Mouse (Mus musculus) hindbrain, postnatal 0 days (tissue): Measurements from ENCODE around the gene Mybbp1a. TPM values are rescaled to one million over a fixed set of nuclear protein-coding genes. Genes with fewer than 3 reads are reported as not detected.

Source experiments
- ATAC-seq: fragments of 200-750 bp; cut with Nextera tagmentation; 2 replicates; pipeline ENCODE4 v1.8.0; 2017; ENCODE audit warnings: mild to moderate bottlenecking, moderate TSS enrichment, moderate library complexity
- DNase-seq: peaks from one replicate; pipeline ENCODE4 v3.0.0-alpha.2; 2015; ENCODE audit warnings: low spot score
- H3K27ac ChIP-seq: fragments of 300-500 bp; sonication (generic); 2 replicates; pipeline ENCODE4 v1.5.1; 2014; ENCODE audit warnings: mild to moderate bottlenecking
- H3K27me3 ChIP-seq: fragments of 300-500 bp; sonication (generic); 2 replicates; pipeline ENCODE4 v1.6.1; 2014; ENCODE audit warnings: low read length, mixed read lengths; ENCODE audit not compliant: insufficient read depth
- H3K36me3 ChIP-seq: fragments of 300-500 bp; sonication (generic); 2 replicates; pipeline ENCODE4 v1.6.1; 2014; ENCODE audit warnings: low read length, mixed read lengths; ENCODE audit not compliant: insufficient read depth
- H3K4me1 ChIP-seq: fragments of 300-500 bp; sonication (generic); 2 replicates; pipeline ENCODE4 v1.6.1; 2014; ENCODE audit warnings: antibody characterized with exemption, low read length, mixed read lengths; ENCODE audit not compliant: insufficient read depth
- H3K4me2 ChIP-seq: fragments of 300-500 bp; sonication (generic); 2 replicates; pipeline ENCODE4 v1.6.1; 2014; ENCODE audit warnings: low read depth, mild to moderate bottlenecking, low read length, moderate library complexity, mixed read lengths
- H3K4me3 ChIP-seq: fragments of 300-500 bp; sonication (generic); 2 replicates; pipeline ENCODE4 v1.5.1; 2014; ENCODE audit warnings: low read length
- H3K9ac ChIP-seq: fragments of 300-500 bp; sonication (generic); replicated peaks from 2 replicates; pipeline ENCODE4 v1.6.1; 2014; ENCODE audit warnings: mild to moderate bottlenecking, low read length, moderate library complexity, mixed read lengths
- H3K9me3 ChIP-seq: fragments of 300-500 bp; sonication (generic); 2 replicates; pipeline ENCODE4 v1.6.1; 2016; ENCODE audit warnings: low read length, mixed read lengths
- CTCF ChIP-seq: IDR thresholded peaks from 2 replicates; pipeline ENCODE4 v1.5.1; 2016; ENCODE audit warnings: antibody characterized with exemption, control low read depth, low read depth
- WGBS: fragments of 180-500 bp; shearing (Covaris S2); extraction: QIAGEN DNeasy Blood & Tissue Kit; methylation state at CpG from one replicate; pipeline ENCODE4 v1.1.7; 2014; 5-methylcytosine and 5-hydroxymethylcytosine counted together
- polyA plus RNA-seq: library from polyadenylated mRNA; unstranded; fragments of >200 nt; fragmentation: Nextera tagmentation; extraction: Ambion mirVana; gene quantifications from 2 replicates; pipeline ENCODE4 v1.2.1, GENCODE M21; 2015
- total RNA-seq: library from RNA; depleted of rRNA; stranded (reverse); fragments of >200 nt; gene quantifications from 2 replicates; pipeline ENCODE4 v1.2.3, GENCODE M21; 2014

Mybbp1a gene
- total and polyA plus RNA-seq, 2 experiments from 2014 or later = 28.0 to 68.7 TPM

DNA sequence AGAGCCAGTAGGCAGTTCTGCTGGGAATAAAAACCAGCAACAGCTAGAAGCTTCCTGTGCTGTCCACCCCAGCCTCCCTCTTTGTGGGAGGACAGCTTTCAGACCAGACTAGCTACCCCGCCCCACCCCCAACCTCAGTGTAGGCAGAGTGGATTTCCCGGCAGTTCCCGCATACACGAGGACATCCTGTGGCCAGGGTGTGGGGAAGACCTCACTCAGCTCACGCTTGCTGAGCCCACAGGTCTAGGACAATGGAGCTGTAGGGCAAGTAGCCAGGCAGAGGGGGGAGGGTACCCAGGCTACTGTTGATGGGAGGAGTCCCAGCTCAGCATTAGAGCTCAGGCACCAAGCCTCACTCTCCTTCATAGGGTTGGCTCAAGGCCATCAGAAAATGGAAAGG is 28.1 kb downstream of the Mybbp1a start:
- ATAC-seq (peak; percentile 55), DNase-seq (peak; percentile 49)
- Histone ChIP-seq H3K27ac (peak overlapping the region; percentile 42), H3K9me3 (no peaks in the 10 kb centered on the region), H3K27me3 (no peaks in the 10 kb centered on the region), H3K4me3 (no peak overlapping the region), H3K36me3 (no peaks in the 10 kb centered on the region), H3K9ac (no peak overlapping the region), H3K4me2 (no peak overlapping the region), H3K4me1 (peaks cover 12% of the 10 kb centered on the region)
- no peak for TF ChIP-seq CTCF
- 27% methylated on average over 5 of the region's 5 CpGs for WGBS

- Histone ChIP-seq H3K9ac (no peak overlapping the region), H3K4me3 (no peak overlapping the region), H3K9me3 (no peaks in the 10 kb centered on the region), H3K36me3 (no peaks in the 10 kb centered on the region), H3K4me2 (no peak overlapping the region), H3K27ac (no peak overlapping the region), H3K4me1 (peaks cover 12% of the 10 kb centered on the region), H3K27me3 (no peaks in the 10 kb centered on the region)
- no peak for DNase-seq
- TF ChIP-seq CTCF = no peak
- 73% methylated on average over 4 of the region's 4 CpGs for WGBS
- no peak for ATAC-seq
Measured at GRCm38 (mm10) chr11:72470004-72470403, 28.8 kb downstream of the Mybbp1a start.

- Histone ChIP-seq H3K9me3 (no peaks in the 10 kb centered on the region), H3K36me3 (no peaks in the 10 kb centered on the region), H3K4me2 (no peak overlapping the region), H3K9ac (no peak overlapping the region), H3K4me3 (no peak overlapping the region), H3K27me3 (no peaks in the 10 kb centered on the region), H3K27ac (no peak overlapping the region), H3K4me1 (peaks cover 10% of the 10 kb centered on the region)
- ATAC-seq = no peak
- peak; percentile 44 for DNase-seq
- 47% methylated on average over 6 of the region's 6 CpGs for WGBS
- TF ChIP-seq CTCF = no peak
Measured at GRCm38 (mm10) chr11:72471381-72471780, 30.2 kb downstream of the Mybbp1a start.

DNA sequence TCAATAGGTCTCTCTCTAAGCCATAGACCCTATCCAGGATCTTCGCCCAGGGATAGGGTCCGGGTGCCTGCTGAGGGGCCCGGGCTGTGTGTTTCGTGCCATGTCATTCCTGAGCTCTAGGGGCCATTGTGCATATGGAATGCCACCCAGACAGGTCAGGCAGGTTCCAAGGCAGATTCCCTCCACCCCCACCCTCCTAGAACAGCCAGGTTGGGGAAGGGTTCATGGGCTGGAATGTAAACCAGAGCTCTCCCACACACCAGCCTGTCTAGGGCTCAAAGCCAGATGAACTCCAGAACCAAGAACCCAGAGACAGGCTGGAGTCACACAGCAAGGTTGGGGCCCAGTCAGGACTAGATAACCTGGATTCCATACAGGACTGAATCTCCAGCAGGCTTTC is 32.4 kb downstream of the Mybbp1a start:
- Histone ChIP-seq H3K27ac (no peak overlapping the region), H3K36me3 (no peaks in the 10 kb centered on the region), H3K9ac (no peak overlapping the region), H3K4me1 (peaks cover 5% of the 10 kb centered on the region; the same call in 1 of the 2 replicates), H3K4me2 (no peak overlapping the region), H3K4me3 (no peak overlapping the region), H3K9me3 (no peaks in the 10 kb centered on the region), H3K27me3 (no peaks in the 10 kb centered on the region)
- ATAC-seq (no peak), DNase-seq (no peak)
- no peak for TF ChIP-seq CTCF
- WGBS = 90% methylated on average over 4 of the region's 4 CpGs

DNA sequence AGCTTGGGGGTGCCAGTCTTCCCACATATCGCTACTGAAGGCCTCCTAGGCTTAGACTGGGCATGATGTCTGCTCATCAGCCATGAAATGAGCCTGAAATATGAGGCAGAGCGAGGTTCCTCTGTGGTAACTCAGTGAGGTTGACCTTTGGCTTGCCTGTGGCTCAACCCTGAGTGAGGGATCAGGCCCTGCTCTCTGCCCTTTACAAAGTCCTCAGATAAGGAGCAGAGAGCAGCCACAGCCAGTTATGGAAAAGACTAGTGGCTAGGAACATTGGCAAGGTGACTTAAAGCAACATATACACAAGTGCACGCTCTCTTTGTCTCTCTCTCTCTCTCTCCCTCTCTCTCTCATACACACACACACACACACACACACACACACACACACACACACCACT is 33.8 kb downstream of the Mybbp1a start:
- no peak overlapping the region for H3K27ac ChIP-seq
- ATAC-seq = no peak

DNA sequence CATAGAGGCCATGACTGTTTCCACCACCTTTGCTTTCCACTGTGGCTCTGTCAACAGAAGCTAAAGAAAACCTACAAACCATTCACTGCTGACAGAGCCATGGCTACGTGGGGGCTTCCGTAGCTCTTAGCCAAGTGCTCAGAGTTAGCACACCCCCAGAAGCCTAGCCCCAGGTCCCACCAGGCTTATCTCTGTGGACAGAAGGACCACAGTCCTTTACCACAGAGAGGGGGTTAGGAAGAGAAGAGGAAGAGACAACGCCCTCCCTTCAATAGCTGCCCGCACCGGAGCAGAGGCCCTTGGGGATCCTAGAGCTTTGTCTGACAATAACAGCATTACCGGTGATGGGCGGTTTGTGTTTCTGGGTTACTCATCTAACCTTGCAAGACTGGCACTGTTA is 34.3 kb downstream of the Mybbp1a start:
- no peak overlapping the region for H3K9ac ChIP-seq
- no peak overlapping the region for H3K4me2 ChIP-seq
- H3K36me3 ChIP-seq = no peaks in the 10 kb centered on the region
- no peaks in the 10 kb centered on the region for H3K27me3 ChIP-seq
- ATAC-seq (no peak), DNase-seq (no peak)
- H3K4me3 ChIP-seq = no peak overlapping the region
- no peak for TF ChIP-seq CTCF
- H3K9me3 ChIP-seq = no peaks in the 10 kb centered on the region
- H3K4me1 ChIP-seq = 0 out of 2 replicates have a peak, but pooled peaks cover 5% of the 10 kb centered on the region
- H3K27ac ChIP-seq = no peak overlapping the region
- 79% methylated on average over 7 of the region's 7 CpGs for WGBS

More for the DNA sequence above, 33.8 kb downstream of the Mybbp1a start:
- Histone ChIP-seq H3K9ac (no peak overlapping the region), H3K27me3 (no peaks in the 10 kb centered on the region), H3K36me3 (no peaks in the 10 kb centered on the region), H3K4me2 (no peak overlapping the region), H3K4me1 (0 out of 2 replicates have a peak, but pooled peaks cover 5% of the 10 kb centered on the region), H3K9me3 (no peaks in the 10 kb centered on the region), H3K4me3 (no peak overlapping the region)
- DNase-seq = no peak
- TF ChIP-seq CTCF = no peak
- 72% methylated on average over 3 of the region's 3 CpGs for WGBS

- no peak overlapping the region for H3K9ac ChIP-seq
- no peak for DNase-seq
- TF ChIP-seq CTCF = no peak
- 76% methylated on average over 7 of the region's 7 CpGs for WGBS
- H3K4me1 ChIP-seq = 0 out of 2 replicates have a peak, but pooled peaks cover 5% of the 10 kb centered on the region
- H3K9me3 ChIP-seq = no peaks in the 10 kb centered on the region
- no peaks in the 10 kb centered on the region for H3K36me3 ChIP-seq
- no peak overlapping the region for H3K4me2 ChIP-seq
- ATAC-seq = no peak
- no peak overlapping the region for H3K4me3 ChIP-seq
- no peaks in the 10 kb centered on the region for H3K27me3 ChIP-seq
- H3K27ac ChIP-seq = no peak overlapping the region
Measured at GRCm38 (mm10) chr11:72476074-72476625, 35.0 kb downstream of the Mybbp1a start.
